Mouse (Mus musculus) left cerebral cortex, adult 18-20 months (tissue): ENCODE results near the gene Col4a4. TPM values are rescaled to one million over a fixed set of nuclear protein-coding genes. Genes with fewer than 3 reads are reported as not detected.

Experiments used
- DNase-seq, 2 experiments: peaks; one replicate each; pipeline ENCODE4 v3.0.0; 2021 to 2022; ENCODE audit warnings: low spot score in 2 of 2, mixed read lengths in 1 of 2
- total RNA-seq, 2 experiments: library from RNA; stranded (reverse); gene quantifications; 2 replicates each; pipeline ENCODE4 v1.2.3; 2021

Col4a4 gene
- total RNA-seq, 2 experiments from 2014 or later = 2.2 TPM

DNA sequence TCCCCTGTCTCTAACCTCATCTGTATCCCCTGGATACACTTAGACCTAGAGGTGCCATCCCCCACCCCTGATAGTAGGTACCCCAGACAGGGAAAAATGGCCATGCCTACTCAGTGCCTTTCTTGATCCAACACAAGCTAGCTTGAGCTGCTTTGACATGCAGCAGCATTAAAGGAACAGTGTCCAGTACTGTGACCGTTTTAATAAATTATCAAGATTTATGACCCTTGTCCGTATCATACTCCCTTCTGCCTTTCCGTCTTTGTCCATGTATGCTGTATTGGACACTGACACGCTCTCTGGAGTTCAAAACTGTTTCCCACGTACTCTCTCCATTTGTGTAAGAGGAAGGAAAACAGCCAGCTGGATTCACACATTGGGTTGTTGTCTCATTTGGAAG is 158.9 kb downstream of the Col4a4 start:
- no peak for DNase-seq

DNA sequence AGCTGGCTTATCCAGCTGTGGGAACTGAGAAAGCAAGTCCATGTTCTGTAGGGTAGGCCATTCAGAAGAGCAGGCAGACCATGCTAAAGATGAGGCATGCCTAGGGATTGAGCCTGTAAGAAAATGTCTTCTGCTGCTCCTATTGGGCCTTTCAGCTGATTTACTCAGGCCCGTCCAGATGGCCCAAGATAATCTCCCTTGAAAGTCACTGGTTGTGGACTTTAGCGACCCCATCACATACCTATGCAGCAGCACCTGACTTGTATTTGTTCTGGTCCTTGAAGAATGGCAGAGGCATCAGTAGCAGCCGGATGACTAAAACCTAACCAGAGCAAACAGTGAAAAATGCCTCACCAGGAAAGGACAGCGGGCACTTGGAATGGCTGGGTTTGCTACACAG is 171.0 kb downstream of the Col4a4 start:
- no peak for DNase-seq

GRCm38 (mm10) chr1:82414434-82415045 is 172.1 kb downstream of the Col4a4 start:
- DNase-seq = no peak

GRCm38 (mm10) chr1:82412085-82412484 is 174.6 kb downstream of the Col4a4 start:
- DNase-seq = no peak

GRCm38 (mm10) chr1:82411521-82411920 is 175.1 kb downstream of the Col4a4 start:
- DNase-seq = no peak

GRCm38 (mm10) chr1:82410548-82410947 is 176.1 kb downstream of the Col4a4 start:
- no peak for DNase-seq

DNA sequence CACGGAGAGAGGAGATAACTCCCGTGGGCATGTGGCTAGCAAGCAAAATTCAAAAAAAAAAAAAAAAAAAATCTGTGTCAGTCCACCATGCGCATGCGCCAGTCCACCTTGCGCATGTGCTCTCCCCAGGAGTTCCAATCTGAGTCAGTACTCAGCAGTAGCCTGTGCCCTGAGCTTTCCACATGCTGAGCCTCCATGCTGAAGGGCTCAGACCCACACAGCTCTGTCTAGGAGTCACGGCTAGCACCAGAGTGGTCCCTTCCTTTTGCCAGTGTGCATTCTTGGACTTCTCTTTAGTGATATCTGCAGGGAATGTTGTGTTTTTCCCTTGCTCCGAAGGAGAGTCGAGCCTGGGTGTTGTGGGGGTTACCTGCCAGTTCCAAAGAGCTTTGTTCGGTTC is 177.4 kb downstream of the Col4a4 start:
- DNase-seq = no peak

- no peak for DNase-seq
These were observed 178.9 kb downstream of the Col4a4 start for GRCm38 (mm10) chr1:82407786-82408185.

Other genes starting within 250 kb of the Col4a4 start
- gene Col4a3, start 72 bp upstream of the Col4a4 start, total RNA-seq = 1 to 10 TPM in 1 of 2 experiments, under 1 TPM in 1; 0.77 to 1.2 TPM
- 100 to 1,000 TPM; 262 to 266 TPM for gene Mff, start 138.0 kb upstream of the Col4a4 start, total RNA-seq
- gene Tm4sf20, start 181.6 kb upstream of the Col4a4 start, total RNA-seq = not detected
- not detected for gene Gm47791, start 184.4 kb upstream of the Col4a4 start, total RNA-seq